Mouse (Mus musculus) thymus, adult 2 months (tissue): ENCODE data around the gene Pir. TPM values are rescaled to one million over a fixed set of nuclear protein-coding genes. Genes with fewer than 3 reads are reported as not detected.

Experiments used
- DNase-seq: peaks from one replicate; pipeline ENCODE4 v3.0.0; 2021
- H3K27ac ChIP-seq: fragments of 200-500 bp; 2 replicates; pipeline ENCODE4 v1.5.1; 2012; ENCODE audit warnings: low read length, control low read depth; ENCODE audit not compliant: control insufficient read depth, insufficient read depth
- H3K27me3 ChIP-seq: fragments of 200-500 bp; 2 replicates; pipeline ENCODE4 v1.6.1; 2012; ENCODE audit warnings: mild to moderate bottlenecking, low read length, moderate library complexity, mixed read lengths; ENCODE audit not compliant: control insufficient read depth, insufficient read depth
- H3K36me3 ChIP-seq: fragments of 200-500 bp; 2 replicates; pipeline ENCODE4 v1.6.1; 2012; ENCODE audit warnings: mild to moderate bottlenecking, low read length, moderate library complexity; ENCODE audit not compliant: control insufficient read depth, insufficient read depth
- H3K4me1 ChIP-seq: fragments of 200-500 bp; replicated peaks from 2 replicates; pipeline ENCODE4 v1.6.1; 2012; ENCODE audit warnings: low read length; ENCODE audit not compliant: control insufficient read depth, insufficient read depth
- H3K4me3 ChIP-seq: fragments of 200-500 bp; 2 replicates; pipeline ENCODE4 v1.5.1; 2012; ENCODE audit warnings: mild to moderate bottlenecking, low read length, control low read depth, moderate library complexity; ENCODE audit not compliant: control insufficient read depth, insufficient read depth
- CTCF ChIP-seq: fragments of 200-500 bp; IDR thresholded peaks from 2 replicates; pipeline ENCODE4 v1.5.1; 2012; ENCODE audit warnings: mild to moderate bottlenecking, control low read depth, low read length, moderate library complexity, borderline replicate concordance; ENCODE audit not compliant: control insufficient read depth, poor library complexity, insufficient read depth; ENCODE audit errors: extremely low read depth
- POLR2A ChIP-seq: fragments of 200-500 bp; IDR thresholded peaks from 2 replicates; pipeline ENCODE4 v1.6.1; 2012; ENCODE audit warnings: mild to moderate bottlenecking, low read length, control low read depth, moderate library complexity; ENCODE audit not compliant: control insufficient read depth, poor library complexity, insufficient read depth; ENCODE audit errors: extremely low read depth
- WGBS: fragments of 180-500 bp; shearing (Covaris S2); methylation state at CpG from one replicate; pipeline ENCODE4 v1.1.7; 2018; 5-methylcytosine and 5-hydroxymethylcytosine counted together
- polyA plus RNA-seq: library from polyadenylated mRNA; depleted of rRNA; stranded (reverse); fragments of >200 nt; gene quantifications from 2 replicates; pipeline ENCODE4 v1.2.3, GENCODE M21; 2012

Pir gene
- polyA plus RNA-seq, 1 experiment, result 0.57 TPM

DNA sequence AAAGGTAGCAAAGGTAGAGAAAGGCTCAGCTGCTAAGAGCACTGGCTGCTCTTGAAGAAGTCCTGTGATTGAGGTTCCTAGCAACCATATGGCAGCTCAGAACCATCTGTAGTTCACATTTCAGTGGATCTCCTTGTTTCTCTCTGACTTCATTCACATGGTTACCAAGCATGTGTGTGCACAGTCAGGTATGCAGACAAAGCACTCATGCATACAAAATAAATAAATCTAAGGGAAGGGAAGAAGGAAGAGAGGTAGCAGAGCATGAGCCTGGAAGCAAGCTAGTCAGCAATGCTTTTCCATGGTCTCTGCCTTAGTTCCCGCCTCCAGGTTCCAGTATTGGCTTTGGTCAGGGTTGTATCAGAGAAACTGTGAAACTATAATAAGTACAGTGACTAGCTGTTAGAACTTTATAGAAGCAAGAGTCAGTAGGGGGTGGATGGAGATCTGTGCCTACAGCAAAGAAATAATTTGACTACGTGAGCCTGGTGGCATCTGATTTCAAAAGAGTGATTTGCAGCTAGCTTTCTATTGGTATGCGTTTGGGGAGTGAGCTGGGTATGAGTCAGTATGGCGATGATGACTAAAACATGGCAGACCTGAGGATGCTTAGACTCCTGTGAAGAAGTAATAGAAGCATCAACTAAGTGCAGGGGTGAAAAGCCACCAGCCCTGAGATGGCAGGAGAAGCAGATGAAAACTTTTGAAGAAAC, 96.1 kb downstream of the Pir start:
- TF ChIP-seq CTCF (no peak), POLR2A (no peak)
- WGBS, result 98% methylated on average over 4 of the region's 4 CpGs
- Histone ChIP-seq H3K4me3 (no peak overlapping the region), H3K4me1 (no peaks in the 10 kb centered on the region), H3K27me3 (no peaks in the 10 kb centered on the region), H3K27ac (no peak overlapping the region), H3K36me3 (no peaks in the 10 kb centered on the region)
- DNase-seq, result no peak

DNA sequence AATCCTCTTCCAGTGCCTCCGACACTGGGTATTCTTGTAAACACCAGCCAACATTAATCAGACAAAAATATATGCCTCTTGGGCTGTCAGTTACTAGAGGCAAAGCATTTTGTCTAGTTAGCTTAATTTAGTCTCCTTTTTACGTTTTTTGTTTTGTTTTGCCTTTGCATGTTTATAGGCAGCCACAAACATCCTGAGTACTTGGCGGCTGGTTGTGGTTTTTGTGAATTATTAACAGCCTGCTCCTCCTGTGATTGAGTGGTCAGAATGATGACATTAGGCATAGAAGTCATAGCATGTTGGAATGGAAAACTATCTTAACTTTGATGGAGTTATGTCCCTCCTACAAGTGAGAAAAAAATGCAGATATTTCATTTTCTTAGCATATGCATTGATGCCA, 101.4 kb downstream of the Pir start:
- H3K4me3 ChIP-seq, result no peak overlapping the region
- no peak for DNase-seq
- H3K27me3 ChIP-seq, result no peaks in the 10 kb centered on the region
- H3K27ac ChIP-seq, result no peak overlapping the region
- H3K4me1 ChIP-seq, result no peaks in the 10 kb centered on the region
- 85% methylated on average over 3 of the region's 3 CpGs for WGBS
- TF ChIP-seq CTCF (no peak), POLR2A (no peak)
- H3K36me3 ChIP-seq, result no peaks in the 10 kb centered on the region

DNA sequence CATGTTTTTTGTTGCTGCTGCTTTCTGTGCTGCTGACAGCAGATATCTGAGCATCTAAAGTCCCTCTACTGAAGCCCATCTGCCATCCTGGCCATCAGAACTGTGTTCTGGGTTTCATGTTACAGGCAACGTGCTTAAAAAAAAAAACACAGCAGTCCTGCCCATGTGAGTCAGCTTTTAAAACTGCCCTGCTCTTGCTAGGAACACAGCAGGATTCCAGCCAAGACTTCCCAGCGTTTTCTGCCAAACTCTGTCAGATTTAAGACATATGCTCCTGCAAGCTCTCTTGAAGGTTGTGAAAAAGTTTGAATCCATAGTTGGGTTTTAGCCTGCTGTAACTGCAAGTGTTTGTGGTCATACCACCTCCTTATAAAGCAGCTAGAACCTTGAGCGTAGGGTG, 103.9 kb downstream of the Pir start, which contains the start of gene Vegfd:
Gene Vegfd (plus strand): TSS at position 298 of the 400 bp plus-strand sequence.
- no peak for DNase-seq
- TF ChIP-seq CTCF (no peak), POLR2A (no peak)
- no peaks in the 10 kb centered on the region for H3K36me3 ChIP-seq
- no peak within 1 kb of the TSS for H3K4me3 ChIP-seq
- no peak within 1 kb of the TSS for H3K27ac ChIP-seq
- 71% methylated on average over 3 of the region's 3 CpGs for WGBS
- H3K4me1 ChIP-seq, result no peaks in the 10 kb centered on the region
- no peaks in the 10 kb centered on the region for H3K27me3 ChIP-seq

DNA sequence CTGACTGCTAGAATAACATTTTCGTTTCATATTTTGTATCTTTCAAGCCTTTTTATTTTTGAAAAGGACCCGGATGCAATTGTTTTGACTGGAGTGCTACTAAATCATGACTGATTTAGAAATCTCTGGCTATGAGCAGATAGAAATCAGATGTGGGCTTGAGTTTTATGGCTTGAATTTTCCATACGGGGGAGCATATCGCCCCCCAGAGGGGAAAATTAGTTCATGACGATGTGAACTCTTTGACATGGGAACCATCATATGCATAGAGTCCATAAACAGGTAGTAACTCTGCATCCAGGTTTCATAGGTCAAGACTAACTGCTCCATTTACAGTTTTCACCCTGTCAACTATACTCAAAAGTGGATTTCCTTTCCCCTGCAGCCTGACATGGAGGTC, 105.4 kb downstream of the Pir start:
- Histone ChIP-seq H3K27me3 (no peaks in the 10 kb centered on the region), H3K4me1 (no peaks in the 10 kb centered on the region), H3K36me3 (no peaks in the 10 kb centered on the region), H3K4me3 (no peak overlapping the region), H3K27ac (no peak overlapping the region)
- TF ChIP-seq POLR2A, result no peak
- no peak for TF ChIP-seq CTCF
- WGBS, result 45% methylated on average over 5 of the region's 5 CpGs
- no peak for DNase-seq

DNA sequence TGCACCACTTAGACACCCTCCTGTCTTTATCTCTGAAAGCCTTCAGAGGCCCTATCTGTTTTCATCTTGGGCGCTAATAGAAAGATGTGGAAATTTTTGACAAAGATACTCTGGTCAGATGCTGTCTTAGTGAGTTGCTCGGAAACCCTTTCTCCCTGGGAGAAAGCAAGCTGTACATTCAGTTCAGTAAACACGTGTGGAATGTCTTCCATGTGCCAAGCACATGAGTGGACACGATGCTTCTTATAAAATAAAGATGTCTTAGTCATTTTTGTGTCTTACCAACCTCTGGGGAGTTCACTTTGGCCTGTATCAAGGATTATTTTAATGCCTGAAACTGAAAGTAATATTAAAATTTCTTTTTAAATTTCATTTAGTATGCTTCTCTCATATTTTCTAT, 110.5 kb downstream of the Pir start:
- TF ChIP-seq CTCF (no peak), POLR2A (no peak)
- Histone ChIP-seq H3K4me3 (no peak overlapping the region), H3K4me1 (peaks cover 5% of the 10 kb centered on the region), H3K27me3 (no peaks in the 10 kb centered on the region), H3K27ac (no peak overlapping the region), H3K36me3 (no peaks in the 10 kb centered on the region)
- WGBS, result 91% methylated on average over 4 of the region's 4 CpGs
- no peak for DNase-seq

DNA sequence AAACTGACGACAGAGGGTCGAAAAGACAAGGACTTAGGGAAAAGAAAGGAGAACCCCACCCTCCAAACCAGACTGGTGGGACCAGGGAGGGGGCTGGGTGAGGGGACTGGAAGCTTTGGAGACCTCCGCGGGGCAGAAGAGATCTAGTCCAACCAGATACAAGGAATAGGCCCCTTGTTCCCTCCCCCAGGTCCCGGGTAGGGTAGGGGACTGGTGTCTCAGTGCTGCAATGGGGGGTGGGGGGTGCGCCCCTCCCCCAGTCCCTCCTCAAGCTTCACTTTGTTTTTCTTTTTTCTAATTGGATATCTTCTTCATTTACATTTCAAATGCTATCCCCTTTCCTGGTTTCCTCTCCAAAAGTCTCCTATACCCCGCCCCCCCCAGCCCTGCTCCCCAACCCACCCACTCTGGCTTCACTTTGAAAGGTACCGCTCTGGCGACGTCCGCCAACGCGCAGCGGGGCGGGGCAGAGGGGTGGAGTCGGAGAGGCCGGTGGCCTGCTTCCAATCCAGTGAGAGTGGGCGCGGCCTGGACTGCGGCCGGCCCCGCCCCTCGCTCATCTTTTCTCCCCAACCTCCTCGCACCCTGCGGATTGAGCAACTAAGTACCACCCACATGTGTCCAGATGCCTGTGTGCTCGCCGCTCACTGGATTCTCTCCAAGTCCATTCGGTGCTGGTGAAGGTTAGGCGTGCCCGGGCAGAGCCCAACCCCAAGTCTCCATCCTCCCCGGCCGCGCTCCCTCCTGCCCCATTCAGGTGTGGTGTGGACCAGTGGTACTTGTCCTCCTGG, 112.6 kb downstream of the Pir start:
- H3K4me3 ChIP-seq, result peak overlapping the region; percentile 35
- peak; percentile 78 for DNase-seq
- H3K27me3 ChIP-seq, result no peaks in the 10 kb centered on the region
- TF ChIP-seq POLR2A (no peak), CTCF (no peak)
- H3K27ac ChIP-seq, result no peak overlapping the region
- peaks cover 5% of the 10 kb centered on the region for H3K4me1 ChIP-seq
- 1% methylated on average over 29 of the region's 33 CpGs for WGBS
- no peaks in the 10 kb centered on the region for H3K36me3 ChIP-seq
